Mouse (Mus musculus): ENCODE measurements around the gene Twf1. TPM values are rescaled to one million over a fixed set of nuclear protein-coding genes. Genes with fewer than 3 reads are reported as not detected.

Twf1 gene
- total and polyA plus RNA-seq, 3 experiments = 26.4 to 64.1 (median 37.1) TPM

- Histone ChIP-seq H3K27ac (ENCODE audit: control insufficient read depth, low read depth, low read length) (peak overlapping the region; percentile 58), H3K9me3 (replicated peaks; ENCODE audit: insufficient read depth, low read length) (no peaks in the 10 kb centered on the region), H3K27me3 (ENCODE audit: control insufficient read depth in 1 of 2, insufficient read depth in 2 of 2, low read length in 2 of 2) (no peaks in the 10 kb centered on the region), H3K4me1 (ENCODE audit: control insufficient read depth in 1 of 2, insufficient read depth in 2 of 2, low read length in 2 of 2) (peaks cover 4 to 7% of the 10 kb centered on the region in 2 experiments; a peak in 3 of 4 replicates), H3K4me3 (ENCODE audit: control insufficient read depth in 1 of 2, insufficient read depth in 1 of 2, low read depth in 2 of 2, low read length in 2 of 2) (peak overlapping the region; percentile 90 to 98), H3K9ac (ENCODE audit: control insufficient read depth, low read depth, low read length, poor library complexity, severe bottlenecking) (peak overlapping the region; percentile 76), H3K79me2 (ENCODE audit: control insufficient read depth, insufficient read depth, low read length, poor library complexity) (peaks cover 13% of the 10 kb centered on the region), H3K36me3 (ENCODE audit: control insufficient read depth in 1 of 2, insufficient read depth in 2 of 2, low read length in 2 of 2) (peaks cover 0 to 11% of the 10 kb centered on the region in 2 experiments; a peak in 2 of 4 replicates)
- peak; percentile 74 for DNase-seq (ENCODE audit: low read depth, low spot score)
- TF ChIP-seq HCFC1 (IDR thresholded peaks at IDR 0.05; ENCODE audit: low read depth, low read length) (no peak), MXI1 (IDR thresholded peaks at IDR 0.05; ENCODE audit: low read depth, low read length) (no peak), POLR2AphosphoS2 (IDR thresholded peaks at IDR 0.05; ENCODE audit: low read length) (no peak), MAZ (IDR thresholded peaks at IDR 0.05; ENCODE audit: low read depth, low read length) (0 out of 2 replicates have a peak, but pooled peaks have one; percentile 10), UBTF (IDR thresholded peaks at IDR 0.05; ENCODE audit: borderline replicate concordance, insufficient read depth, low read depth, low read length) (0 out of 2 replicates have a peak, but pooled peaks have one; percentile 46), JUND (IDR thresholded peaks at IDR 0.05; ENCODE audit: low read depth, low read length) (no peak), RAD21 (IDR thresholded peaks at IDR 0.05; ENCODE audit: low read depth, low read length) (no peak), E2F4 (IDR thresholded peaks at IDR 0.05; ENCODE audit: borderline replicate concordance, low read depth, low read length) (no peak), ZNF384 (IDR thresholded peaks at IDR 0.05; ENCODE audit: low read depth, low read length) (peak; percentile 65), GABPA (IDR thresholded peaks at IDR 0.05; ENCODE audit: low read depth, low read length) (no peak), ZC3H11A (IDR thresholded peaks at IDR 0.05; ENCODE audit: low read depth, low read length) (no peak), MAFK (IDR thresholded peaks at IDR 0.05; ENCODE audit: borderline replicate concordance, low read depth, low read length) (no peak), GATA1 (IDR thresholded peaks at IDR 0.05; ENCODE audit: low read depth, low read length) (no peak), SMC3 (IDR thresholded peaks at IDR 0.05; ENCODE audit: low read depth, low read length) (no peak), ZMIZ1 (IDR thresholded peaks at IDR 0.05; ENCODE audit: low read depth, low read length) (no peak), ELF1 (IDR thresholded peaks at IDR 0.05; ENCODE audit: low read depth, low read length) (no peak), NRF1 (IDR thresholded peaks at IDR 0.05; ENCODE audit: insufficient read depth, low read depth, low read length, poor library complexity, severe bottlenecking) (no peak), MYB (IDR thresholded peaks at IDR 0.05; ENCODE audit: low read depth, low read length) (no peak), CHD1 (IDR thresholded peaks at IDR 0.05; ENCODE audit: low read depth, low read length) (peak; percentile 93), POLR2AphosphoS5 (IDR thresholded peaks at IDR 0.05; ENCODE audit: borderline replicate concordance, low read depth, low read length) (no peak), RCOR1 (IDR thresholded peaks at IDR 0.05; ENCODE audit: low read depth, low read length) (no peak), EP300 (IDR thresholded peaks at IDR 0.05; ENCODE audit: low read depth in 1 of 2, low read length in 2 of 2) (peak in 1 of 2 experiments; percentile 15; a peak in 2 of 4 replicates), MAX (IDR thresholded peaks at IDR 0.05; ENCODE audit: low read length) (no peak), USF2 (IDR thresholded peaks at IDR 0.05; ENCODE audit: borderline replicate concordance in 1 of 2, insufficient read depth in 1 of 2, low read depth in 1 of 2, low read length in 2 of 2) (no peak; a peak in 1 of 4 replicates), TBP (IDR thresholded peaks at IDR 0.05; ENCODE audit: low read depth, low read length) (0 out of 2 replicates have a peak, but pooled peaks have one; percentile 56), MYC (IDR thresholded peaks at IDR 0.05; ENCODE audit: low read depth, low read length) (no peak), USF1 (IDR thresholded peaks at IDR 0.05; ENCODE audit: low read depth, low read length) (no peak), TAL1 (IDR thresholded peaks at IDR 0.05; ENCODE audit: low read length) (no peak), MEF2A (IDR thresholded peaks at IDR 0.05; ENCODE audit: extremely low read depth, insufficient replicate concordance, low read depth, low read length, poor library complexity, severe bottlenecking) (no peak), BHLHE40 (IDR thresholded peaks at IDR 0.05; ENCODE audit: borderline replicate concordance, low read depth, low read length) (no peak), KAT2A (conservative IDR thresholded peaks at IDR 0.05; ENCODE audit: low read depth, low read length) (no peak; the same call in 1 of the 2 replicates), POLR2A (IDR thresholded peaks at IDR 0.05; ENCODE audit: control insufficient read depth in 1 of 2, insufficient read depth in 1 of 2, low read depth in 1 of 2, low read length in 2 of 2, poor library complexity in 1 of 2) (no peak), SIN3A (IDR thresholded peaks at IDR 0.05; ENCODE audit: low read length) (no peak; the same call in 1 of the 2 replicates), TCF12 (IDR thresholded peaks at IDR 0.05; ENCODE audit: low read depth, low read length) (no peak), ETS1 (IDR thresholded peaks at IDR 0.05; ENCODE audit: low read depth, low read length) (no peak), ZKSCAN1 (IDR thresholded peaks at IDR 0.05; ENCODE audit: low read depth, low read length) (no peak)
Measured at GRCm38 (mm10) chr15:94544052-94544636, 45.5 kb downstream of the Twf1 start.

Data from MEL (cell line).